12 mouse cellular contexts compared by ENCODE assay signal in the genomic region with DNA sequence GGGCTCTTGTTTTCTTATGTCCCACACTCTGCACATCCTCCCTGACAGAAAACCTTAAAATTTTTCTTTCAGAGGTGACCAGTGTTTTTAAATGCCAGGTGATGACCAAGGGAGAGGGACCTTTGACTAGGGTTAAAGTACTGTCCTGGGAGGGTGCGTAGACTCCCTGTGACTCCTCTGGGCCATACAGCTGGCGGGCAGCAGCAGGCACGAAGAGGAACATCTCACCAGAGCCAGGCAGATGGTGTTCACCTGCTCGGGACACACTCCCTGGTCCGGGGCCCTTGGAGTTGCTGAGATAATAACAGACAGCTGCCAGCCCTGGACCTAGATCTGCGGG.
DNase-seq lines count a peak whose midpoint lies in the region; ATAC-seq and TF ChIP-seq lines count a peak whose summit lies in the region.
"Had no signal": no experiment of that assay in that cellular context is flagged by ENCODE, and none has a peak within 500 bp of the region (broad histone marks: within the 10 kb centered on the region; RNA-seq: fewer than 3 reads in every experiment).

No protein-coding gene starts in this region.

- TF ChIP-seq POLR2A in ES-Bruce4 (IDR thresholded peaks at IDR 0.05; ENCODE audit: insufficient read depth, low read length): no peak

- TF ChIP-seq CTCF in ES-Bruce4 (IDR thresholded peaks at IDR 0.05; ENCODE audit: low read depth, low read length): no peak

- no peak overlapping the region for H3K4me3 ChIP-seq in ES-Bruce4 (ENCODE audit: low read depth, low read length)
- H3K4me3 ChIP-seq in embryonic facial prominence, embryonic 10.5 days: no peak overlapping the region
- no peak overlapping the region for H3K4me3 ChIP-seq in hindbrain, embryonic 14.5 days (replicated peaks; ENCODE audit: low read length)
- H3K4me3 ChIP-seq in midbrain, embryonic 12.5 days: no peak overlapping the region
- H3K4me3 ChIP-seq: heart, embryonic 13.5 days; liver, embryonic 13.5 days had no signal

- 50% methylated on average over 6 of the region's 6 CpGs for WGBS in embryonic facial prominence, embryonic 10.5 days
- WGBS in hindbrain, embryonic 14.5 days: 13% methylated on average over 6 of the region's 6 CpGs
- WGBS in midbrain, embryonic 12.5 days: 18% methylated on average over 6 of the region's 6 CpGs

- no peaks in the 10 kb centered on the region for H3K9me3 ChIP-seq in ES-Bruce4 (replicated peaks; ENCODE audit: control insufficient read depth, insufficient read depth, low read length, poor library complexity, severe bottlenecking)
- H3K9me3 ChIP-seq in embryonic facial prominence, embryonic 10.5 days: no peaks in the 10 kb centered on the region
- H3K9me3 ChIP-seq in hindbrain, embryonic 14.5 days (ENCODE audit: control insufficient read depth, low read length): no peaks in the 10 kb centered on the region
- H3K9me3 ChIP-seq in midbrain, embryonic 12.5 days: no peaks in the 10 kb centered on the region
- H3K9me3 ChIP-seq: heart, embryonic 13.5 days; liver, embryonic 13.5 days had no signal

- no peaks in the 10 kb centered on the region for H3K27me3 ChIP-seq in ES-Bruce4 (ENCODE audit: control insufficient read depth, insufficient read depth, low read length, poor library complexity, severe bottlenecking)
- H3K27me3 ChIP-seq in embryonic facial prominence, embryonic 10.5 days (replicated peaks; ENCODE audit: low read depth, poor library complexity, severe bottlenecking): no peaks in the 10 kb centered on the region
- no peaks in the 10 kb centered on the region for H3K27me3 ChIP-seq in hindbrain, embryonic 14.5 days (ENCODE audit: control insufficient read depth, insufficient read depth, low read length)
- H3K27me3 ChIP-seq in midbrain, embryonic 12.5 days: peaks cover 6% of the 10 kb centered on the region; the same call in 1 of the 2 replicates
- H3K27me3 ChIP-seq: heart, embryonic 13.5 days; liver, embryonic 13.5 days had no signal

- H3K4me2 ChIP-seq in hindbrain, embryonic 14.5 days (replicated peaks): no peak overlapping the region
- H3K4me2 ChIP-seq in midbrain, embryonic 12.5 days (replicated peaks): peak overlapping the region; percentile 29; the same call in 1 of the 2 replicates
- H3K4me2 ChIP-seq: heart, embryonic 13.5 days; liver, embryonic 13.5 days had no signal

- H3K27ac ChIP-seq in ES-Bruce4 (ENCODE audit: insufficient read depth, low read length): peak overlapping the region; percentile 82
- peak overlapping the region; percentile 79 for H3K27ac ChIP-seq in embryonic facial prominence, embryonic 10.5 days (replicated peaks)
- peak overlapping the region; percentile 58 for H3K27ac ChIP-seq in hindbrain, embryonic 14.5 days
- H3K27ac ChIP-seq in midbrain, embryonic 12.5 days (replicated peaks): peak overlapping the region; percentile 84
- H3K27ac ChIP-seq: liver, embryonic 13.5 days had no signal

- peaks cover 13% of the 10 kb centered on the region for H3K4me1 ChIP-seq in ES-Bruce4 (ENCODE audit: control insufficient read depth, insufficient read depth, low read length)
- peaks cover 98% of the 10 kb centered on the region for H3K4me1 ChIP-seq in embryonic facial prominence, embryonic 10.5 days
- peaks cover 67% of the 10 kb centered on the region for H3K4me1 ChIP-seq in hindbrain, embryonic 14.5 days (replicated peaks; ENCODE audit: control insufficient read depth, insufficient read depth, low read length)
- H3K4me1 ChIP-seq in midbrain, embryonic 12.5 days: peaks cover 96% of the 10 kb centered on the region

- H3K9ac ChIP-seq in ES-Bruce4 (ENCODE audit: low read depth, poor library complexity, severe bottlenecking): no peak overlapping the region
- H3K9ac ChIP-seq in hindbrain, embryonic 14.5 days: no peak overlapping the region
- H3K9ac ChIP-seq in midbrain, embryonic 12.5 days (replicated peaks): 0 out of 2 replicates have a peak overlapping the region, but pooled peaks have one; percentile 4
- H3K9ac ChIP-seq: heart, embryonic 13.5 days; liver, embryonic 13.5 days had no signal

- ATAC-seq in hindbrain, embryonic 14.5 days (ENCODE audit: low FRiP score): no peak; the same call in 1 of the 2 replicates
- no peak; the same call in 1 of the 2 replicates for ATAC-seq in midbrain, embryonic 12.5 days (ENCODE audit: low FRiP score, low read depth)

- H3K36me3 ChIP-seq in ES-Bruce4 (ENCODE audit: control insufficient read depth, insufficient read depth, low read length, poor library complexity, severe bottlenecking): no peaks in the 10 kb centered on the region
- peaks cover 40% of the 10 kb centered on the region for H3K36me3 ChIP-seq in embryonic facial prominence, embryonic 10.5 days (replicated peaks)
- no peaks in the 10 kb centered on the region for H3K36me3 ChIP-seq in hindbrain, embryonic 14.5 days (replicated peaks; ENCODE audit: control insufficient read depth, insufficient read depth)
- H3K36me3 ChIP-seq in midbrain, embryonic 12.5 days: no peaks in the 10 kb centered on the region

- no peak for DNase-seq in embryonic facial prominence, embryonic 10.5 days (ENCODE audit: low spot score)
- DNase-seq in hindbrain, embryonic 14.5 days (ENCODE audit: low spot score): no peak
- no peak for DNase-seq in adrenal gland, adult 8-10 months
- DNase-seq in natural killer cell, adult 2 months (ENCODE audit: low spot score in 2 of 2): no peak
- no peak for DNase-seq in right cerebral cortex, postnatal 36 days (ENCODE audit: low spot score in 2 of 2)
- DNase-seq in thymus, adult 18-20 months: no peak
- DNase-seq: adrenal gland, postnatal 25 days; cerebellum, postnatal 14 days; liver, embryonic 13.5 days had no signal

- TF ChIP-seq EP300 in ES-Bruce4 (IDR thresholded peaks at IDR 0.05; ENCODE audit: insufficient read depth, low read depth, low read length): no peak
